Mouse (Mus musculus) liver, adult 2 months (tissue): ENCODE measurements around the gene Mogat2. TPM values are rescaled to one million over a fixed set of nuclear protein-coding genes. Genes with fewer than 3 reads are reported as not detected.
A peak's percentile ranks its signal among the peaks of the same experiment; 100 is the strongest.

Experiments used
- DNase-seq: peaks from one replicate; pipeline ENCODE4 v3.0.0-alpha.2; 2011; ENCODE audit warnings: low read depth, low spot score; ENCODE audit errors: extremely low read depth
- H3K27ac ChIP-seq: fragments of 200-500 bp; replicated peaks from 2 replicates; pipeline ENCODE4 v1.5.1; 2012; ENCODE audit warnings: low read depth, mild to moderate bottlenecking, control low read depth, inconsistent platforms, low read length; ENCODE audit not compliant: insufficient read depth
- H3K27me3 ChIP-seq: fragments of 200-500 bp; 2 replicates; pipeline ENCODE4 v1.6.1; 2012; ENCODE audit warnings: mild to moderate bottlenecking, moderate library complexity, low read length, inconsistent platforms; ENCODE audit not compliant: control insufficient read depth, insufficient read depth
- H3K36me3 ChIP-seq: fragments of 200-500 bp; 2 replicates; pipeline ENCODE4 v1.6.1; 2012; ENCODE audit warnings: low read length, inconsistent platforms; ENCODE audit not compliant: control insufficient read depth, insufficient read depth
- H3K4me1 ChIP-seq: fragments of 200-500 bp; 2 replicates; pipeline ENCODE4 v1.6.1; 2011; ENCODE audit warnings: low read length; ENCODE audit not compliant: control insufficient read depth, insufficient read depth
- H3K4me3 ChIP-seq: fragments of 200-500 bp; 2 replicates; pipeline ENCODE4 v1.5.1; 2011; ENCODE audit warnings: low read depth, mild to moderate bottlenecking, control low read depth, low read length, moderate library complexity; ENCODE audit not compliant: insufficient read depth
- H3K79me2 ChIP-seq: fragments of 200-500 bp; 2 replicates; pipeline ENCODE4 v1.6.1; 2012; ENCODE audit warnings: inconsistent platforms, mild to moderate bottlenecking, low read length, moderate library complexity; ENCODE audit not compliant: control insufficient read depth, insufficient read depth
- H3K9ac ChIP-seq: fragments of 200-500 bp; 2 replicates; pipeline ENCODE4 v1.6.1; 2012; ENCODE audit warnings: low read depth, mild to moderate bottlenecking, control low read depth, inconsistent platforms, low read length
- CTCF ChIP-seq: fragments of 200-500 bp; IDR thresholded peaks from 2 replicates; pipeline ENCODE4 v1.5.1; 2011; ENCODE audit warnings: low read depth, low read length, control low read depth
- POLR2A ChIP-seq: fragments of 200-500 bp; IDR thresholded peaks from 2 replicates; pipeline ENCODE4 v1.6.1; 2011; ENCODE audit warnings: low read length, control low read depth; ENCODE audit not compliant: insufficient read depth; ENCODE audit errors: extremely low read depth
- WGBS: fragments of 180-500 bp; shearing (Covaris S2); methylation state at CpG from one replicate; pipeline ENCODE4 v1.1.7; 2018; 5-methylcytosine and 5-hydroxymethylcytosine counted together
- polyA plus RNA-seq: library from polyadenylated mRNA; depleted of rRNA; stranded (reverse); fragments of >200 nt; gene quantifications from 2 replicates; pipeline ENCODE4 v1.2.3, GENCODE M21; 2012
- total RNA-seq: library from RNA; depleted of rRNA; stranded (reverse); fragments of >200 nt; gene quantifications from 2 replicates; pipeline ENCODE4 v1.2.3, GENCODE M21; 2014

Gene Mogat2
- total and polyA plus RNA-seq, 2 experiments = 0.22 to 0.74 TPM

GRCm38 (mm10) chr7:99181619-99182431 is 56.6 kb downstream of the Mogat2 start:
- TF ChIP-seq POLR2A = peak; percentile 50; the same call in 1 of the 2 replicates
- TF ChIP-seq CTCF = no peak
- Histone ChIP-seq H3K27ac (peak overlapping the region; percentile 78), H3K27me3 (no peaks in the 10 kb centered on the region), H3K9ac (peak overlapping the region; percentile 91), H3K79me2 (peaks cover 38% of the 10 kb centered on the region), H3K36me3 (no peaks in the 10 kb centered on the region; the same call in 1 of the 2 replicates), H3K4me1 (peaks cover 19% of the 10 kb centered on the region), H3K4me3 (peak overlapping the region; percentile 78)
- WGBS = 9% methylated on average over 14 of the region's 14 CpGs
- DNase-seq = peak; percentile 70

GRCm38 (mm10) chr7:99180162-99180561 is 58.3 kb downstream of the Mogat2 start:
- H3K27ac ChIP-seq = peak overlapping the region; percentile 89
- peak; percentile 43 for DNase-seq
- TF ChIP-seq POLR2A (no peak), CTCF (no peak)
- H3K4me1 ChIP-seq = peaks cover 33% of the 10 kb centered on the region
- no peaks in the 10 kb centered on the region for H3K27me3 ChIP-seq
- H3K36me3 ChIP-seq = peaks cover 7% of the 10 kb centered on the region; the same call in 1 of the 2 replicates
- 18% methylated on average over 1 of the region's 1 CpGs for WGBS
- peak overlapping the region; percentile 78 for H3K4me3 ChIP-seq
- H3K79me2 ChIP-seq = peaks cover 52% of the 10 kb centered on the region
- peak overlapping the region; percentile 88 for H3K9ac ChIP-seq

- peak overlapping the region; percentile 89 for H3K27ac ChIP-seq
- TF ChIP-seq POLR2A (no peak), CTCF (no peak)
- H3K79me2 ChIP-seq = peaks cover 55% of the 10 kb centered on the region
- H3K4me1 ChIP-seq = peaks cover 41% of the 10 kb centered on the region
- H3K27me3 ChIP-seq = no peaks in the 10 kb centered on the region
- peaks cover 7% of the 10 kb centered on the region; the same call in 1 of the 2 replicates for H3K36me3 ChIP-seq
- peak; percentile 75 for DNase-seq
- WGBS = 32% methylated on average over 9 of the region's 9 CpGs
- peak overlapping the region; percentile 78 for H3K4me3 ChIP-seq
- peak overlapping the region; percentile 88 for H3K9ac ChIP-seq
Measured at GRCm38 (mm10) chr7:99179271-99179670, 59.1 kb downstream of the Mogat2 start.

GRCm38 (mm10) chr7:99177386-99177785 is 61.0 kb downstream of the Mogat2 start:
- no peak overlapping the region for H3K4me3 ChIP-seq
- no peak for TF ChIP-seq CTCF
- no peak for TF ChIP-seq POLR2A
- H3K9ac ChIP-seq = peak overlapping the region; percentile 61
- peak; percentile 26 for DNase-seq
- H3K27me3 ChIP-seq = no peaks in the 10 kb centered on the region
- peaks cover 56% of the 10 kb centered on the region for H3K79me2 ChIP-seq
- WGBS = 61% methylated on average over 5 of the region's 5 CpGs
- H3K4me1 ChIP-seq = peaks cover 57% of the 10 kb centered on the region
- peaks cover 7% of the 10 kb centered on the region; the same call in 1 of the 2 replicates for H3K36me3 ChIP-seq
- peak overlapping the region; percentile 25 for H3K27ac ChIP-seq

- H3K4me1 ChIP-seq = peaks cover 71% of the 10 kb centered on the region
- H3K79me2 ChIP-seq = peaks cover 41% of the 10 kb centered on the region
- H3K4me3 ChIP-seq = no peak overlapping the region
- no peaks in the 10 kb centered on the region for H3K27me3 ChIP-seq
- peak; percentile 68 for DNase-seq
- H3K36me3 ChIP-seq = peaks cover 7% of the 10 kb centered on the region; the same call in 1 of the 2 replicates
- 37% methylated on average over 9 of the region's 9 CpGs for WGBS
- peak overlapping the region; percentile 93 for H3K27ac ChIP-seq
- TF ChIP-seq CTCF = 0 out of 2 replicates have a peak, but pooled peaks have one; percentile 3
- 0 out of 2 replicates have a peak, but pooled peaks have one; percentile 11 for TF ChIP-seq POLR2A
- H3K9ac ChIP-seq = peak overlapping the region; percentile 53
Measured at GRCm38 (mm10) chr7:99175666-99176065, 62.8 kb downstream of the Mogat2 start.
